Mouse (Mus musculus): ENCODE data around the gene Abcb1b.
"Not testable (repeated sequence)": the region's sequence is repeated elsewhere in the genome, so short reads cannot be mapped to it uniquely, and the experiment has no call there.

Abcb1b gene

GRCm38 (mm10) chr5:8797987-8798751 is at the start of gene Abcb1b:
Gene Abcb1b, plus strand, starts transcription at chr5:8798147.
- peak; percentile 58 for DNase-seq (ENCODE audit: low spot score)

GRCm38 (mm10) chr5:8772866-8773265 is 25.1 kb upstream of the Abcb1b start:
- DNase-seq (ENCODE audit: low spot score), result no peak

GRCm38 (mm10) chr5:8778311-8778710 is 19.6 kb upstream of the Abcb1b start:
- DNase-seq (ENCODE audit: low spot score), result no peak

- no peak for DNase-seq (ENCODE audit: low spot score)
Observed at GRCm38 (mm10) chr5:8778751-8779150, 19.2 kb upstream of the Abcb1b start.

- no peak for DNase-seq (ENCODE audit: low spot score)
Observed at GRCm38 (mm10) chr5:8792281-8792680, 5.7 kb upstream of the Abcb1b start.

GRCm38 (mm10) chr5:8798752-8799115 is 787 bp downstream of the Abcb1b start:
- no peak for DNase-seq (ENCODE audit: low spot score)

GRCm38 (mm10) chr5:8805742-8806141 is 7.8 kb downstream of the Abcb1b start:
- peak; percentile 19 for DNase-seq (ENCODE audit: low spot score)

GRCm38 (mm10) chr5:8807137-8808004 is 9.4 kb downstream of the Abcb1b start:
- no peak for DNase-seq (ENCODE audit: low spot score)

- DNase-seq (ENCODE audit: low spot score), result no peak
Observed at GRCm38 (mm10) chr5:8813872-8814271, 15.9 kb downstream of the Abcb1b start.

GRCm38 (mm10) chr5:8819635-8820591 is 22.0 kb downstream of the Abcb1b start:
- no peak for DNase-seq (ENCODE audit: low spot score)

- DNase-seq (ENCODE audit: low spot score), result not testable (repeated sequence)
Observed at GRCm38 (mm10) chr5:8820592-8821104, 22.7 kb downstream of the Abcb1b start.

- no peak for DNase-seq (ENCODE audit: low spot score)
Observed at GRCm38 (mm10) chr5:8838661-8839438, 40.9 kb downstream of the Abcb1b start.

- no peak for DNase-seq (ENCODE audit: low spot score)
Observed at GRCm38 (mm10) chr5:8839651-8840050, 41.7 kb downstream of the Abcb1b start.

- peak; percentile 57 for DNase-seq (ENCODE audit: low spot score)
Observed at GRCm38 (mm10) chr5:8840887-8841286, 42.9 kb downstream of the Abcb1b start.

- DNase-seq (ENCODE audit: low spot score), result no peak
Observed at GRCm38 (mm10) chr5:8842815-8843214, 44.9 kb downstream of the Abcb1b start.

GRCm38 (mm10) chr5:8848607-8849575 is 50.9 kb downstream of the Abcb1b start:
- DNase-seq (ENCODE audit: low spot score), result not testable (repeated sequence)

- no peak for DNase-seq (ENCODE audit: low spot score)
Observed at GRCm38 (mm10) chr5:8850851-8851250, 52.9 kb downstream of the Abcb1b start.

- no peak for DNase-seq (ENCODE audit: low spot score)
Observed at GRCm38 (mm10) chr5:8857201-8857600, 59.3 kb downstream of the Abcb1b start.

GRCm38 (mm10) chr5:8861811-8862210 is 63.9 kb downstream of the Abcb1b start:
- DNase-seq (ENCODE audit: low spot score), result no peak
